Mouse (Mus musculus) kidney, adult 2 months (tissue): ENCODE measurements around the gene Car5a.

Experiments used
- CTCF ChIP-seq: fragments of 200-500 bp; conservative IDR thresholded peaks from 2 replicates; pipeline ENCODE4 v1.5.1; 2011; ENCODE audit warnings: low read depth, mild to moderate bottlenecking, control low read depth, low read length, moderate library complexity, mixed read lengths; ENCODE audit not compliant: insufficient read depth, insufficient read length
- POLR2A ChIP-seq: fragments of 200-500 bp; IDR thresholded peaks from one replicate; pipeline ENCODE4 v1.6.1; 2011; ENCODE audit warnings: low read depth, low read length, control low read depth

DNA sequence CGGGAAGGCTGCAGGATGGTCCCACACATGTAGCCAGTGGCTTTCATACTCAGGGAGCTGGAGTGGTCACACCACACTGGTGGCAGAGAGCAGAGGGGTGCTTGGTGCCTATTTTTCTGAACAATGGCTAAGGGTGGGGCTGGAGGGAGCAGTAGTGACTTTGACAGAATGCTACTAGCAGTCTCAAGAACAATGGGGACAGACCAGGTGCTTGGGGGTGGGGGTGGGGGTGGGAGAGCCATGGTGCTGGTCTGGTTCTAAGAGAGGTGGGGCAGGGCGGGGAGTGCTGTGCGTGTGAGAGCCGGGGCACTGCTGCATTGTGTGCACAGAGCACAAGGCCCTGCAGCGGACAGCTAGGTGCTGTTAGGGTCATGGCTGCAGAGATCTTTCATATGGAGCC, 62.8 kb downstream of the Car5a start:
- TF ChIP-seq CTCF (no peak), POLR2A (no peak)
